Mouse (Mus musculus) limb, embryonic 15.5 days (tissue): ENCODE results near the gene Zfp990. TPM values are rescaled to one million over a fixed set of nuclear protein-coding genes. Genes with fewer than 3 reads are reported as not detected.
"Not testable (repeated sequence)": the region's sequence is repeated elsewhere in the genome, so short reads cannot be mapped to it uniquely, and the experiment has no call there.

Experiments
- ATAC-seq: fragments of 200-750 bp; cut with Nextera tagmentation; 2 replicates; pipeline ENCODE4 v1.8.0; 2017; ENCODE audit warnings: low read depth, moderate TSS enrichment; ENCODE audit not compliant: insufficient number of reproducible peaks, low FRiP score, low TSS enrichment
- H3K27ac ChIP-seq: fragments of 300-500 bp; sonication (generic); 2 replicates; pipeline ENCODE4 v1.5.1; 2015; ENCODE audit warnings: moderate library complexity, mild to moderate bottlenecking, inconsistent platforms
- H3K27me3 ChIP-seq: fragments of 300-500 bp; sonication (generic); 2 replicates; pipeline ENCODE4 v1.6.1; 2015; ENCODE audit warnings: inconsistent platforms
- H3K36me3 ChIP-seq: fragments of 300-500 bp; sonication (generic); 2 replicates; pipeline ENCODE4 v1.6.1; 2015; ENCODE audit warnings: inconsistent platforms
- H3K4me1 ChIP-seq: fragments of 300-500 bp; sonication (generic); 2 replicates; pipeline ENCODE4 v1.6.1; 2015; ENCODE audit warnings: inconsistent platforms
- H3K4me2 ChIP-seq: fragments of 300-500 bp; sonication (generic); 2 replicates; pipeline ENCODE4 v1.6.1; 2015; ENCODE audit warnings: mild to moderate bottlenecking, inconsistent platforms
- H3K4me3 ChIP-seq: fragments of 300-500 bp; sonication (generic); 2 replicates; pipeline ENCODE4 v1.5.1; 2015; ENCODE audit warnings: mild to moderate bottlenecking, inconsistent platforms
- H3K9ac ChIP-seq: fragments of 300-500 bp; sonication (generic); 2 replicates; pipeline ENCODE4 v1.6.1; 2015; ENCODE audit warnings: inconsistent platforms
- H3K9me3 ChIP-seq: fragments of 300-500 bp; sonication (generic); 2 replicates; pipeline ENCODE4 v1.6.1; 2016; ENCODE audit warnings: inconsistent platforms
- WGBS: fragments of 180-500 bp; shearing (Covaris S2); methylation state at CpG from one replicate; pipeline ENCODE4 v1.1.7; 2015; 5-methylcytosine and 5-hydroxymethylcytosine counted together
- polyA plus RNA-seq: library from polyadenylated mRNA; unstranded; fragments of >200 nt; fragmentation: Nextera tagmentation; extraction: Ambion mirVana; gene quantifications from 2 replicates; pipeline ENCODE4 v1.2.1, GENCODE M21; 2015

Gene Zfp990
- 0.05 TPM in 1 of 2 replicates, not detected in the other for polyA plus RNA-seq

DNA sequence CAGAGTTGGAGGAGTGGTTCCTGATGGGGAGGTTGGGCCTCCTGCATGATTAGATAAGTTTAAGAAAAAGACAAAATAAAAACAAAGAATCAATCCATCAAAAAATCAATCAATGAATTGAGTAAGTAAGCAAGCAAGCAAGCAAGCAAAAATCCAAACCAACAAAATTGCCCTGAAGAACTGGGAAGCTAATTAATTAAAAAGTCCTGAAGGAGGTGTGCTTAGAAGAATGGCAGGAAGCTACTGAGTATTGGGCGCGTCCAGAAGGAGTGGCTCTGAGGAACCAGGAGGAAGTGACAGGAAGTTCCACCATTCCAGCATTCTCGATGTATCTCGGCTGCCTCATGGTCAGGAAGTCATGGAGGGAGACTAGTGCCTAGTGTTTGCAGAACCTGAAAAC, at the start of gene Zfp990:
Zfp990 (plus strand) TSS at position 301 of the 400 bp plus-strand sequence.
- ATAC-seq, result not testable (repeated sequence)
- WGBS, result 83% methylated on average over 4 of the region's 4 CpGs

DNA sequence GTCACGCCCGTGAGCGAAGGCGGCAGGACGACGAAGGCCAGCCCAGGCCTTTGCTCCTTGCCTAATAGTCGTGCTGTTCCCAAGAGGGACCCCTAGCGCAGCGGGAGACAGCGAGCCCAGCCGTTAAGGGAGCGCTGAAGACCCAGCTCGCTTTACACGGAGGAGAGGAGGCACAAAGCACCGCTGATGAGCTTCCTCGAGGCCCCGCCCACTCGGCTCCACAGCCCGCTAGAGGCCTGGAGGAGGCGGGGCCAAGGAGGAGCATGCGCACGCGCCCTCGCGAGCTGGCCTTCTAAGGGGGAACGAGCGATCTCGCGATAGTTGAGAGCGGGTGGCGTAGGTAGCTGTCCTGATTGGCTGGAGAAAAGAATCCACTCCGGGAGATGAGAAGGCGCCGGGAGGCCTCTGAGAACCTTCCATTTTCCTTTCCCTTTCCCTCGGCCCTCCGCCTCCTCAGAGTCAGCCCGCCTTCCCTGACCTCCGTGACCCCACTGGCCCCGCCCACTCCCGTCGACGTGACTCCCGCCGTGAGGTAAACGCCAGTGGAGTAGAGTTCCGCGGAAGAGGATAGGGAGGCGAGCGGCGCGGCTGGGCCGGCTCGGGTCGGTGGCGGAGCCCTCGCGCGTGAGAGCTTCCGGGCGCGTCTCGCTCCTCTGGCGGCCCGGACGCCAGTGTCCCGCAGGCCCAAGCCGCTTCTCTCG, 46.9 kb upstream of the Zfp990 start:
- H3K36me3 ChIP-seq, H3K27me3 ChIP-seq, H3K27ac ChIP-seq, H3K9me3 ChIP-seq, ATAC-seq, H3K4me1 ChIP-seq, H3K9ac ChIP-seq: not testable (repeated sequence)
- peak overlapping the region; percentile 39 for H3K4me3 ChIP-seq
- peak overlapping the region; percentile 56 for H3K4me2 ChIP-seq
- 15% methylated on average over 66 of the region's 68 CpGs for WGBS

More for the DNA sequence above, at the start of gene Zfp990:
- not testable (repeated sequence) for H3K4me2 ChIP-seq, H3K36me3 ChIP-seq, H3K4me3 ChIP-seq, H3K9ac ChIP-seq, H3K27me3 ChIP-seq, H3K9me3 ChIP-seq, H3K27ac ChIP-seq, H3K4me1 ChIP-seq

DNA sequence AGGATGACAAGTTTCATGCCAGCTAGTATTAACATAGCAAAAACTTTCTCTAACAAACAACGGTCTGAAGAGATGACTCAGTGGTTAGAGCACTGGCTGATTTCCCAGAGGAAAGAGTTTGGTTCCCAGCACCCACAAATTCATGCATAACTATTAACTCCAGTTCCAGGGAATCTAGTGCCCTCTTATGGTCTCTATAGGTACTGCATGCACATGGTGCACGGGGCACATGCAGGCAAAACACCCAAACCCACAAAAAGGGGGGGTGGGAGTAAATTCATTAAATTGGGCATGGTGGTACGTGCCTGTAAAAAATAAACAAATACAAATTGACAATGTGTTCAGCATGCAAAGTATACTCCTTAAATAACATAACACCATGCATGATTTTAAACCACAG, 32.4 kb upstream of the Zfp990 start:
- Histone ChIP-seq H3K4me3 (no peak overlapping the region), H3K9me3 (0 out of 2 replicates have a peak, but pooled peaks cover 3% of the 10 kb centered on the region), H3K9ac (no peak overlapping the region), H3K4me2 (no peak overlapping the region), H3K36me3 (no peaks in the 10 kb centered on the region), H3K27ac (no peak overlapping the region), H3K4me1 (no peaks in the 10 kb centered on the region), H3K27me3 (no peaks in the 10 kb centered on the region)
- ATAC-seq, result no peak
- WGBS, result 86% methylated on average over 3 of the region's 3 CpGs

- not testable (repeated sequence) for ATAC-seq, H3K27ac ChIP-seq, H3K27me3 ChIP-seq, H3K9ac ChIP-seq, H3K9me3 ChIP-seq, H3K4me1 ChIP-seq, H3K4me3 ChIP-seq, H3K36me3 ChIP-seq, H3K4me2 ChIP-seq
- WGBS, result 82% methylated on average over 8 of the region's 8 CpGs
These were observed 29.9 kb upstream of the Zfp990 start for GRCm38 (mm10) chr4:145480699-145481098.

DNA sequence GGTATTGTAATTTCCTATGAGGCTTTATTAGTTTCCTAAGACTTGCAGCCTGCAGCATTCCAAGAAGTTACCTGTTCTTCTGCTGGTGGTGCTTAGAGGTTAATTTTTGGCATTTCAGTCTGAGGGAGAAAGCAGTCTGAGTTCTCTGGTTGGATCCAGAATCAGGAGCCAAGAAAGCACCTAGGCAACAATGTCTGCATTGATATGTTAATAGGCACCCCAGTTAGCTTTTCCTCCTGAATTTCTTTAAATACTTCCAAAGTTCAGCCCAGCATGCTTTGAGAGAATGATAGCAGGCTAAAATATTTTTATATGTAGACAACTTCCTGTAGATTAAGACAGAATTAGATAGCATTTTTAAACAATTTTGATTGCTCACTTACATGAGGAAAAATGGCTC, 21.2 kb upstream of the Zfp990 start:
- H3K9ac ChIP-seq, result no peak overlapping the region

GRCm38 (mm10) chr4:145492132-145492531, 18.4 kb upstream of the Zfp990 start:
- Histone ChIP-seq H3K27me3 (no peaks in the 10 kb centered on the region), H3K9ac (no peak overlapping the region), H3K27ac (no peak overlapping the region), H3K4me2 (no peak overlapping the region), H3K9me3 (no peaks in the 10 kb centered on the region), H3K4me3 (no peak overlapping the region), H3K4me1 (no peaks in the 10 kb centered on the region), H3K36me3 (no peaks in the 10 kb centered on the region)
- ATAC-seq, result no peak
- 82% methylated on average over 11 of the region's 11 CpGs for WGBS

More for the DNA sequence above, 21.2 kb upstream of the Zfp990 start:
- Histone ChIP-seq H3K9me3 (no peaks in the 10 kb centered on the region), H3K4me2 (no peak overlapping the region), H3K4me1 (no peaks in the 10 kb centered on the region), H3K36me3 (no peaks in the 10 kb centered on the region), H3K4me3 (no peak overlapping the region), H3K27me3 (no peaks in the 10 kb centered on the region), H3K27ac (no peak overlapping the region)
- no peak for ATAC-seq

- ATAC-seq, H3K4me1 ChIP-seq, H3K4me3 ChIP-seq, H3K9me3 ChIP-seq, H3K27me3 ChIP-seq, H3K4me2 ChIP-seq, H3K9ac ChIP-seq, H3K27ac ChIP-seq, H3K36me3 ChIP-seq: not testable (repeated sequence)
- WGBS, result 67% methylated on average over 2 of the region's 2 CpGs
These were observed 17.2 kb upstream of the Zfp990 start for GRCm38 (mm10) chr4:145493316-145493715.

DNA sequence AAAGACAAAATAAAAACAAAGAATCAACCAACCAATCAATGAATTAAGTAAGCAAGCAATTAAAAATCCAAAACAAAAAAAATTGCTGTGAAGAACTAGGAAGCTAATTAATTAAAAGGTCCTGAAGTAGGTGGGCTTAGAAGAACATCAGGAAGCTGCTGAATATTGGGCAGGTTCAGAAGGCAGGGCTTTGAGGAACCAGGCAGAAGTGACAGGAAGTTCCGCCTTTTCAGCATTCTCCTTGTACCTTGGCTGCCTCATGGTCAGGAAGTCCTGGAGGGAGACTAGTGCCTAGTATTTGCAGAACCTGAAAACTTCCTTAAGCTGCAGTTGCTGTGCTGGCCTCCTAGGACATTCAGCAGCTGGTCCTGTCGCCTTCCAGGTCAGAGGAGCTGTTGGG, 4.1 kb downstream of the Zfp990 start:
- H3K4me1 ChIP-seq, H3K36me3 ChIP-seq, H3K27me3 ChIP-seq, H3K27ac ChIP-seq, H3K9me3 ChIP-seq, H3K9ac ChIP-seq, H3K4me2 ChIP-seq, ATAC-seq, H3K4me3 ChIP-seq: not testable (repeated sequence)
- WGBS, result 45% methylated on average over 2 of the region's 2 CpGs

GRCm38 (mm10) chr4:145515776-145516565, 5.4 kb downstream of the Zfp990 start:
- 79% methylated on average over 4 of the region's 4 CpGs for WGBS
- H3K9ac ChIP-seq, H3K4me2 ChIP-seq, ATAC-seq, H3K27ac ChIP-seq, H3K4me3 ChIP-seq, H3K4me1 ChIP-seq, H3K9me3 ChIP-seq, H3K36me3 ChIP-seq, H3K27me3 ChIP-seq: not testable (repeated sequence)

GRCm38 (mm10) chr4:145517391-145517790, 6.8 kb downstream of the Zfp990 start:
- WGBS, result 81% methylated on average over 1 of the region's 1 CpGs
- ATAC-seq, H3K4me3 ChIP-seq, H3K4me1 ChIP-seq, H3K4me2 ChIP-seq, H3K27ac ChIP-seq, H3K36me3 ChIP-seq, H3K27me3 ChIP-seq, H3K9ac ChIP-seq, H3K9me3 ChIP-seq: not testable (repeated sequence)

DNA sequence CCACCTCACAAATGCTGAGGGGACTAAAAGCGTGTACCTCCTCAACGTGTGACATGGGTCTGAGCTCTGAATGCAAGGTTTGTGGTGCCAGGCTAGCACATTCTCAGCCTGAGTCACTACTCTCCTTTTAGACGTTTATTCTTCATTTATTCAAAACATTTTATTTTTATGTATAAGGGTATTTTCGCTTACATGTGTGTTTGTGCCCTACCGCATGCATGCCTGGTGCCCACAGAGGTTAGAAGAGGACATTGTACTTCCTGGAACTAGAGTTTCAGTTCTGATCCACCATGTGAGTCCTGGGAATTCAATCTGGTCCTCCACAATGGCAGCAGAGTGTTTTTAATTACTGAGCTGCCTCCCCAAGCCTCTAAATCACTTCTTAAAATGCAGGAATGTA, 33.3 kb downstream of the Zfp990 start:
- H3K27me3 ChIP-seq, H3K36me3 ChIP-seq, ATAC-seq, H3K4me1 ChIP-seq, H3K9ac ChIP-seq, H3K27ac ChIP-seq, H3K4me3 ChIP-seq, H3K4me2 ChIP-seq, H3K9me3 ChIP-seq: not testable (repeated sequence)
- WGBS, result 76% methylated on average over 5 of the region's 5 CpGs

DNA sequence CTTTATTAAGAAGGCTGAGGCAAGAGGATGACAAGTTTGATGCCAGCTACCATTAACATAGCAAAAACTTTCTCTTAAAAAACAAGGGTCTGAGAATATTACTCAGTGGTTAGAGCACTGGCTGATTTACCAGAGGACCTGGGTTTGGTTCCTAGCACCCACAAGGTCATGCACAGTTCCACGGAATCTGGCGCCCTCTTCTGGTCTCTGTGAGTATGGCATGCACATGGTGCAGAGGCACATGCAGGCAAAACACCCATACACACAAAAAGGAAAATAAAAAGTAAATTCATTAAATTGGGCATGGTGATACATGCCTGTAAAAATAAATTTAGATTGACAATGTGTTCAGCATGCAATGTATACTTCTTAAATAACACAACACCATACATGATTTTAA, 34.5 kb downstream of the Zfp990 start:
- H3K27ac ChIP-seq, H3K4me2 ChIP-seq, ATAC-seq, H3K36me3 ChIP-seq, H3K9ac ChIP-seq, H3K9me3 ChIP-seq, H3K27me3 ChIP-seq, H3K4me3 ChIP-seq, H3K4me1 ChIP-seq: not testable (repeated sequence)
- 27% methylated on average over 2 of the region's 2 CpGs for WGBS
